ENCODE assay signal across 17 mouse cellular contexts in genomic region chr1:133701824-133702223, GRCm38 (mm10). TPM values are rescaled to one million over a fixed set of nuclear protein-coding genes. Genes with fewer than 3 reads are reported as not detected.
DNase-seq lines count a peak whose midpoint lies in the region; ATAC-seq and TF ChIP-seq lines count a peak whose summit lies in the region.
"Not testable (repeated sequence)": the region's sequence is repeated elsewhere in the genome, so short reads cannot be mapped to it uniquely, and the experiment has no call there.
"Had no signal": no experiment of that assay in that cellular context is flagged by ENCODE, and none has a peak within 500 bp of the region (broad histone marks: within the 10 kb centered on the region; RNA-seq: fewer than 3 reads in every experiment).

No protein-coding gene starts in this region.

- peak; percentile 54 for TF ChIP-seq CTCF in gastrocnemius, adult 2 months (IDR thresholded peaks at IDR 0.05)
- peak; percentile 52 for TF ChIP-seq CTCF in liver, embryonic 14.5 days (IDR thresholded peaks at IDR 0.05; ENCODE audit: low read depth)
- TF ChIP-seq CTCF in thymus, adult 2 months (IDR thresholded peaks at IDR 0.05; ENCODE audit: borderline replicate concordance, control insufficient read depth, extremely low read depth, insufficient read depth, low read length, poor library complexity): not testable (repeated sequence)

- H3K27me3 ChIP-seq in liver, embryonic 14.5 days (ENCODE audit: control insufficient read depth, insufficient read depth, low read length); midbrain, embryonic 14.5 days (ENCODE audit: control insufficient read depth, insufficient read depth, low read length); thymus, adult 2 months (ENCODE audit: control insufficient read depth, insufficient read depth, low read length): not testable (repeated sequence)

- peaks cover 47% of the 10 kb centered on the region for H3K36me3 ChIP-seq in liver, embryonic 14.5 days (replicated peaks; ENCODE audit: control insufficient read depth, insufficient read depth, low read depth)
- H3K36me3 ChIP-seq in midbrain, embryonic 14.5 days (ENCODE audit: control insufficient read depth, insufficient read depth, low read length); thymus, adult 2 months (ENCODE audit: control insufficient read depth, insufficient read depth, low read length): not testable (repeated sequence)

- H3K4me3 ChIP-seq in gastrocnemius, adult 2 months; liver, embryonic 14.5 days (ENCODE audit: insufficient read depth in 1 of 2, low read depth in 2 of 2, low read length in 2 of 2); midbrain, embryonic 14.5 days (replicated peaks; ENCODE audit: low read depth, low read length); thymus, adult 2 months (ENCODE audit: control insufficient read depth, insufficient read depth, low read length): not testable (repeated sequence)

- 14% methylated on average over 2 of the region's 2 CpGs for WGBS in liver, embryonic 14.5 days (ENCODE audit: insufficient replicate concordance)
- 5% methylated on average over 2 of the region's 2 CpGs for WGBS in midbrain, embryonic 14.5 days
- 29% methylated on average over 1 of the region's 2 CpGs for WGBS in thymus, adult 2 months

- DNase-seq in 3T3-L1 (ENCODE audit: low read depth, low spot score): peak; percentile 51
- DNase-seq in ES-CJ7 (ENCODE audit: low read depth, low spot score): peak; percentile 65
- DNase-seq in brain, adult 2 months (ENCODE audit: low read depth, low spot score): peak; percentile 20
- not testable (repeated sequence) for DNase-seq in gastrocnemius, adult 2 months; liver, embryonic 14.5 days (ENCODE audit: low read depth in 3 of 3, low spot score in 3 of 3)
- peak; percentile 44 for DNase-seq in kidney, adult 9 months
- DNase-seq in midbrain, embryonic 14.5 days: peak; percentile 18
- DNase-seq in thymus, adult 2 months: peak; percentile 46

- H3K9ac ChIP-seq in liver, embryonic 14.5 days (replicated peaks); midbrain, embryonic 14.5 days (replicated peaks; ENCODE audit: low read length): not testable (repeated sequence)

- not testable (repeated sequence) for H3K4me2 ChIP-seq in liver, embryonic 14.5 days (ENCODE audit: low read depth); midbrain, embryonic 14.5 days (ENCODE audit: low read length)

- TF ChIP-seq POLR2A in thymus, adult 2 months (IDR thresholded peaks at IDR 0.05; ENCODE audit: control insufficient read depth, extremely low read depth, insufficient read depth, low read length, poor library complexity): not testable (repeated sequence)

- H3K27ac ChIP-seq in gastrocnemius, adult 2 months; liver, embryonic 14.5 days; midbrain, embryonic 14.5 days (replicated peaks; ENCODE audit: low read depth, low read length); thymus, adult 2 months (ENCODE audit: control insufficient read depth, insufficient read depth, low read length): not testable (repeated sequence)

- intact Hi-C loops in gastrocnemius, adult 2 months (cut with DNase I): not testable (repeated sequence)

- not testable (repeated sequence) for TF ChIP-seq EP300 in liver, embryonic 14.5 days (IDR thresholded peaks at IDR 0.05; ENCODE audit: low read depth)

- not testable (repeated sequence) for H3K4me1 ChIP-seq in liver, embryonic 14.5 days (replicated peaks; ENCODE audit: control insufficient read depth in 2 of 2, insufficient read depth in 2 of 2, low read length in 1 of 2); midbrain, embryonic 14.5 days (ENCODE audit: control insufficient read depth, insufficient read depth, low read length); thymus, adult 2 months (replicated peaks; ENCODE audit: control insufficient read depth, insufficient read depth, low read length)

- not testable (repeated sequence) for H3K9me3 ChIP-seq in liver, embryonic 14.5 days (ENCODE audit: control insufficient read depth, low read length); midbrain, embryonic 14.5 days (ENCODE audit: control insufficient read depth, low read length)

- not testable (repeated sequence) for ATAC-seq in liver, embryonic 14.5 days (ENCODE audit: insufficient read depth); midbrain, embryonic 14.5 days (ENCODE audit: low FRiP score, low TSS enrichment)

RNA-seq across cellular contexts. Expression of gene Lax1, which starts 11.9 kb away (rescaled TPM):
- total RNA-seq in gastrocnemius, adult 2 months (2021): not detected
- polyA plus RNA-seq in liver, embryonic 14.5 days (2012; rRNA removed): 0.69 and 1.1 TPM in 2 replicates
- polyA plus RNA-seq in liver, embryonic 14.5 days (2014; fragmentation: Nextera tagmentation; extraction: Ambion mirVana): 0.33 and 0.55 TPM in 2 replicates
- polyA plus RNA-seq in midbrain, embryonic 14.5 days (2014; fragmentation: Nextera tagmentation; extraction: Ambion mirVana): not detected in 2 replicates
- 19.3 and 21.9 TPM in 2 replicates for polyA plus RNA-seq in thymus, adult 2 months (2012; rRNA removed)
- polyA plus RNA-seq: forebrain, embryonic 13.5 days had no signal

RNA-seq across cellular contexts. Expression of gene Gm38394, which starts 40.7 kb away (rescaled TPM):
- 10 to 100 TPM; 29.8 to 32.2 TPM for total RNA-seq in gastrocnemius, adult 2 months (2021)
- polyA plus RNA-seq in liver, embryonic 14.5 days (2012; rRNA removed): 1.4 and 1.6 TPM in 2 replicates
- 1.6 and 1.7 TPM in 2 replicates for polyA plus RNA-seq in liver, embryonic 14.5 days (2014; fragmentation: Nextera tagmentation; extraction: Ambion mirVana)
- 5.2 and 6.3 TPM in 2 replicates for polyA plus RNA-seq in midbrain, embryonic 14.5 days (2014; fragmentation: Nextera tagmentation; extraction: Ambion mirVana)
- 5.8 and 5.9 TPM in 2 replicates for polyA plus RNA-seq in thymus, adult 2 months (2012; rRNA removed)

RNA-seq across cellular contexts. Expression of gene Zbed6, which starts 41.1 kb away (rescaled TPM):
- total RNA-seq in gastrocnemius, adult 2 months (2021): 10 to 100 TPM in 1 of 2 experiments, 1 to 10 TPM in 1; 7.3 to 11.7 TPM
- polyA plus RNA-seq in liver, embryonic 14.5 days (2012; rRNA removed): 0.27 and 1.4 TPM in 2 replicates
- polyA plus RNA-seq in liver, embryonic 14.5 days (2014; fragmentation: Nextera tagmentation; extraction: Ambion mirVana): not detected in 2 replicates
- polyA plus RNA-seq in midbrain, embryonic 14.5 days (2014; fragmentation: Nextera tagmentation; extraction: Ambion mirVana): 0.61 TPM in 1 of 2 replicates, not detected in the other
- polyA plus RNA-seq in thymus, adult 2 months (2012; rRNA removed): 4.1 and 5.3 TPM in 2 replicates
- polyA plus RNA-seq: adrenal gland, adult 2 months; forebrain, embryonic 13.5 days; heart, embryonic 15.5 days; hindbrain, embryonic 12.5 days; intestine, embryonic 16.5 days; limb, embryonic 10.5 days; liver, embryonic 13.5 days; midbrain, embryonic 15.5 days; neural tube, embryonic 11.5 days had no signal
